Mouse (Mus musculus): ENCODE results near the gene Fam155a. TPM values are rescaled to one million over a fixed set of nuclear protein-coding genes. Genes with fewer than 3 reads are reported as not detected.

Gene Fam155a
- polyA plus RNA-seq, 1 experiment from 2014 or later, result 3.9 TPM

GRCm38 (mm10) chr8:9335285-9335932 is 435.6 kb downstream of the Fam155a start:
- H3K4me3 ChIP-seq (ENCODE audit: low read depth, low read length), result no peak overlapping the region
- 47% methylated on average over 10 of the region's 10 CpGs for WGBS
- ATAC-seq (ENCODE audit: low FRiP score), result peak; percentile 61; the same call in 1 of the 2 replicates
- no peak for DNase-seq (ENCODE audit: low spot score, missing footprints)
- H3K9me3 ChIP-seq (ENCODE audit: control insufficient read depth, low read length), result no peaks in the 10 kb centered on the region
- no peak overlapping the region for H3K9ac ChIP-seq (ENCODE audit: low read length)
- no peaks in the 10 kb centered on the region for H3K27me3 ChIP-seq (ENCODE audit: control insufficient read depth, insufficient read depth, low read length)
- peaks cover 19% of the 10 kb centered on the region for H3K4me1 ChIP-seq (ENCODE audit: control insufficient read depth, insufficient read depth, low read length)
- H3K4me2 ChIP-seq, result no peak overlapping the region
- no peaks in the 10 kb centered on the region for H3K36me3 ChIP-seq (ENCODE audit: control insufficient read depth, insufficient read depth, low read length)
- 0 out of 2 replicates have a peak overlapping the region, but pooled peaks have one; percentile 7 for H3K27ac ChIP-seq (ENCODE audit: low read depth, low read length)

DNA sequence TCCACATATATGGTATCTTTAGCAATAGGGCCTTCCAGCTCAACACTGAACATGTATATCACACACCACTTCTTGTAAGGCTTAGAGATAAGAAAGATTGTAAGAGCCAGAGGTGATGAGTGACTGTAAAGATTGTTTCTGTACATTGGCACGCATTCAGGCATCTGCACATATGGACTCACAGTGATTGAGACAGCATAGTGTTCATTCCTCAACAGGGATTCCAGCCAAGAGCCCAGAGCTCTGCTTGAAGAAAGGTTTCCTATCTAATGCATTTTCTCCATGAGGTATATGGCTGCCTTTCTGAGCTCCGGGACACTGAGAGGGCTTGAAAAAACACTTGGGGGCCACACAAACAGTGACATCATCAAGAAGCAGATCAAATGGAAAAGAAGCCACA is 438.2 kb downstream of the Fam155a start:
- Histone ChIP-seq H3K27ac (ENCODE audit: low read depth, low read length) (no peak overlapping the region), H3K4me3 (ENCODE audit: low read depth, low read length) (no peak overlapping the region), H3K9me3 (ENCODE audit: control insufficient read depth, low read length) (no peaks in the 10 kb centered on the region), H3K9ac (ENCODE audit: low read length) (no peak overlapping the region), H3K4me2 (no peak overlapping the region), H3K36me3 (ENCODE audit: control insufficient read depth, insufficient read depth, low read length) (no peaks in the 10 kb centered on the region), H3K4me1 (ENCODE audit: control insufficient read depth, insufficient read depth, low read length) (peaks cover 19% of the 10 kb centered on the region), H3K27me3 (ENCODE audit: control insufficient read depth, insufficient read depth, low read length) (no peaks in the 10 kb centered on the region)
- no peak for DNase-seq (ENCODE audit: low spot score, missing footprints)
- no peak for ATAC-seq (ENCODE audit: low FRiP score)
- 90% methylated on average over 2 of the region's 2 CpGs for WGBS

GRCm38 (mm10) chr8:9309456-9309855 is 461.5 kb downstream of the Fam155a start:
- Histone ChIP-seq H3K36me3 (ENCODE audit: control insufficient read depth, insufficient read depth, low read length) (no peaks in the 10 kb centered on the region), H3K27me3 (ENCODE audit: control insufficient read depth, insufficient read depth, low read length) (no peaks in the 10 kb centered on the region), H3K9ac (ENCODE audit: low read length) (no peak overlapping the region), H3K9me3 (ENCODE audit: control insufficient read depth, low read length) (no peaks in the 10 kb centered on the region), H3K4me1 (ENCODE audit: control insufficient read depth, insufficient read depth, low read length) (no peaks in the 10 kb centered on the region), H3K4me2 (no peak overlapping the region), H3K27ac (ENCODE audit: low read depth, low read length) (no peak overlapping the region), H3K4me3 (ENCODE audit: low read depth, low read length) (no peak overlapping the region)
- DNase-seq (ENCODE audit: low spot score, missing footprints) (peak; percentile 94), ATAC-seq (ENCODE audit: low FRiP score) (no peak)
- WGBS, result 43% methylated on average over 8 of the region's 8 CpGs

GRCm38 (mm10) chr8:9303526-9304135 is 467.3 kb downstream of the Fam155a start:
- Histone ChIP-seq H3K27ac (ENCODE audit: low read depth, low read length) (no peak overlapping the region), H3K9me3 (ENCODE audit: control insufficient read depth, low read length) (no peaks in the 10 kb centered on the region), H3K4me3 (ENCODE audit: low read depth, low read length) (no peak overlapping the region), H3K27me3 (ENCODE audit: control insufficient read depth, insufficient read depth, low read length) (no peaks in the 10 kb centered on the region), H3K36me3 (ENCODE audit: control insufficient read depth, insufficient read depth, low read length) (no peaks in the 10 kb centered on the region), H3K4me2 (no peak overlapping the region), H3K9ac (ENCODE audit: low read length) (no peak overlapping the region), H3K4me1 (ENCODE audit: control insufficient read depth, insufficient read depth, low read length) (no peaks in the 10 kb centered on the region)
- ATAC-seq (ENCODE audit: low FRiP score) (no peak), DNase-seq (ENCODE audit: low spot score, missing footprints) (no peak)
- WGBS, result 81% methylated on average over 6 of the region's 6 CpGs

DNA sequence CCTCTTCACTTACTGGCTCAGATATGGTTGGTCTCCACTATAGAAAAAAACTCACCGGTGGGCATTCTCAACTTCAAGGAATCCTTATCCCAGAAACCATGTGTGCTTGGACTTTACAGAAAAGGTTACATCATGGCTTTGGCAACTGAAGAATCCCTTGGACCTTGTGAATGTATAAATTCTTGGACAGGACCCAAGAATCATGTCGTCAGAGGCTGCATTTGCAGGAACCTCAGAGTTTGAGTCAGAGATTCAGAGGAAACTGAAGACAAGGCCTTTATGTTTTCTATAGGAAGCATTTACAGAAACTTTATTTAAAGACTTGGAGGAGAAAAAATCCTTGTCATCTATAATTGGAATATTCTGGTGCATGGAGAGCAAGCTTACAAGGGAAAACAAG is 475.9 kb downstream of the Fam155a start:
- ATAC-seq (ENCODE audit: low FRiP score), result no peak
- H3K27me3 ChIP-seq (ENCODE audit: control insufficient read depth, insufficient read depth, low read length), result no peaks in the 10 kb centered on the region
- H3K9me3 ChIP-seq (ENCODE audit: control insufficient read depth, low read length), result no peaks in the 10 kb centered on the region
- DNase-seq (ENCODE audit: low spot score, missing footprints), result no peak
- H3K36me3 ChIP-seq (ENCODE audit: control insufficient read depth, insufficient read depth, low read length), result no peaks in the 10 kb centered on the region
- H3K4me1 ChIP-seq (ENCODE audit: control insufficient read depth, insufficient read depth, low read length), result no peaks in the 10 kb centered on the region
- H3K4me2 ChIP-seq, result no peak overlapping the region
- H3K9ac ChIP-seq (ENCODE audit: low read length), result no peak overlapping the region
- no peak overlapping the region for H3K27ac ChIP-seq (ENCODE audit: low read depth, low read length)
- H3K4me3 ChIP-seq (ENCODE audit: low read depth, low read length), result no peak overlapping the region
- 91% methylated on average over 2 of the region's 2 CpGs for WGBS

GRCm38 (mm10) chr8:9292532-9292931 is 478.4 kb downstream of the Fam155a start:
- no peaks in the 10 kb centered on the region for H3K36me3 ChIP-seq (ENCODE audit: control insufficient read depth, insufficient read depth, low read length)
- no peak overlapping the region for H3K4me3 ChIP-seq (ENCODE audit: low read depth, low read length)
- H3K27ac ChIP-seq (ENCODE audit: low read depth, low read length), result no peak overlapping the region
- H3K4me2 ChIP-seq, result no peak overlapping the region
- peaks cover 5% of the 10 kb centered on the region; the same call in 1 of the 2 replicates for H3K4me1 ChIP-seq (ENCODE audit: control insufficient read depth, insufficient read depth, low read length)
- no peak overlapping the region for H3K9ac ChIP-seq (ENCODE audit: low read length)
- no peak for ATAC-seq (ENCODE audit: low FRiP score)
- DNase-seq (ENCODE audit: low spot score, missing footprints), result no peak
- no peaks in the 10 kb centered on the region for H3K27me3 ChIP-seq (ENCODE audit: control insufficient read depth, insufficient read depth, low read length)
- H3K9me3 ChIP-seq (ENCODE audit: control insufficient read depth, low read length), result no peaks in the 10 kb centered on the region
- 67% methylated on average over 2 of the region's 2 CpGs for WGBS

DNA sequence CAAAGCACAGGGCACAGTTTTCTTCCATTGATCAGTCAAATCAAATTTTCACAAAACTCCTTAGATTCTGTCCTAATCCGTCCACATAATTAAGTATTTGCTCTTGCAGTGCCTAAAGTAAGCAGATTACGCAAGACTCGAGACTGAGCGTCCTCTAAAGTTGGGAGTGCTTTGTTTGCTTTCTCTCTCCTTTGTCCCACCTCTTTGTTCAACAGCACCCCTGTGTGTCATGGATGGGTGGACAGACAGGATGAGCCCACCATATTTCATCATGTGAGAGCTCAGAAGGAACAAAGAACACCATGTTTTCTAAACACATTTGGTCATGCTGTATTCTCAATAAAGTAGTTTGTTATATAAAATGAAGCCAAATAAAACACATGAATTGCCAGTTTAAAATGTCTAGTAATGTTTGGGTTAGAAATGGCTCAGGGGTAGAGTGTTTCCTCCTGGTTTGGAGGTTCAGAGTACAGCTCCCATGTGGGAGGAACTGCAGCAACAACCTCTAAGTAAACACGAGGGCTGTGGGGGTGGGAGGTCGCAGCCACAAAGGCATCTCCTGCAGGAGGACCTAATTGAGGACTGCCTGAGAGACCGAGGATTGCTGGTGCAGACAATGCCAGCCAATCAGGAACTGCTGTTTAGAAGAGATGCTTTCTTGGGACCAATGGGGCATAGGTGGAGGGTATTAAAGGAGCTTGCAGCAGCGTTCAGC is 482.8 kb downstream of the Fam155a start:
- H3K4me1 ChIP-seq (ENCODE audit: control insufficient read depth, insufficient read depth, low read length), result peaks cover 5% of the 10 kb centered on the region; the same call in 1 of the 2 replicates
- no peaks in the 10 kb centered on the region for H3K36me3 ChIP-seq (ENCODE audit: control insufficient read depth, insufficient read depth, low read length)
- 16% methylated on average over 8 of the region's 8 CpGs for WGBS
- H3K9ac ChIP-seq (ENCODE audit: low read length), result no peak overlapping the region
- H3K27me3 ChIP-seq (ENCODE audit: control insufficient read depth, insufficient read depth, low read length), result no peaks in the 10 kb centered on the region
- DNase-seq (ENCODE audit: low spot score, missing footprints), result peak; percentile 84
- no peak overlapping the region for H3K4me3 ChIP-seq (ENCODE audit: low read depth, low read length)
- peak; percentile 79 for ATAC-seq (ENCODE audit: low FRiP score)
- H3K4me2 ChIP-seq, result no peak overlapping the region
- H3K9me3 ChIP-seq (ENCODE audit: control insufficient read depth, low read length), result no peaks in the 10 kb centered on the region
- H3K27ac ChIP-seq (ENCODE audit: low read depth, low read length), result no peak overlapping the region

DNA sequence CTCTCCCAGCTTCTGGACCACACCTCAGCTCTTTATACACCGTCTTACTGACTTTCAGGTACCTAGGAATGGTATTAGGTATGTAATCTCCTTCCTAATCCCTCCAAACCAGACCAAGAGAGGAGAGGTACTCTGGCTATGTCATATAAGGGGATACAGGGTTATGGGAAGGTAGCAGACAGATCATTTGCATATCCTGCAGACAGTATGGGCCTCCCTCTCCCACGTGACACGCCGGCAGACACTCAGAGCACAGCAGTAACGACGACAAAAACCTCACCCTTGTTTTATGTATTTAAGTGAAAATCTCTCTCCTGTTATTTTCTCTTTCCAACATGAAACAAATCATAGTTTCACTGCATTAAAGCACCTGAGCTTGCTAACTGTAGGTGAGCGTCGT is 496.8 kb downstream of the Fam155a start:
- no peak overlapping the region for H3K4me3 ChIP-seq (ENCODE audit: low read depth, low read length)
- no peak overlapping the region for H3K27ac ChIP-seq (ENCODE audit: low read depth, low read length)
- no peaks in the 10 kb centered on the region for H3K4me1 ChIP-seq (ENCODE audit: control insufficient read depth, insufficient read depth, low read length)
- H3K9me3 ChIP-seq (ENCODE audit: control insufficient read depth, low read length), result no peaks in the 10 kb centered on the region
- DNase-seq (ENCODE audit: low spot score, missing footprints) (no peak), ATAC-seq (ENCODE audit: low FRiP score) (no peak)
- H3K4me2 ChIP-seq, result no peak overlapping the region
- H3K9ac ChIP-seq (ENCODE audit: low read length), result no peak overlapping the region
- 91% methylated on average over 8 of the region's 8 CpGs for WGBS
- H3K36me3 ChIP-seq (ENCODE audit: control insufficient read depth, insufficient read depth, low read length), result no peaks in the 10 kb centered on the region
- H3K27me3 ChIP-seq (ENCODE audit: control insufficient read depth, insufficient read depth, low read length), result no peaks in the 10 kb centered on the region

GRCm38 (mm10) chr8:9264378-9264777 is 506.6 kb downstream of the Fam155a start:
- DNase-seq (ENCODE audit: low spot score, missing footprints) (no peak), ATAC-seq (ENCODE audit: low FRiP score) (no peak)
- Histone ChIP-seq H3K4me1 (ENCODE audit: control insufficient read depth, insufficient read depth, low read length) (0 out of 2 replicates have a peak, but pooled peaks cover 5% of the 10 kb centered on the region), H3K36me3 (ENCODE audit: control insufficient read depth, insufficient read depth, low read length) (no peaks in the 10 kb centered on the region), H3K4me3 (ENCODE audit: low read depth, low read length) (no peak overlapping the region), H3K4me2 (no peak overlapping the region), H3K27me3 (ENCODE audit: control insufficient read depth, insufficient read depth, low read length) (no peaks in the 10 kb centered on the region), H3K9ac (ENCODE audit: low read length) (no peak overlapping the region), H3K27ac (ENCODE audit: low read depth, low read length) (no peak overlapping the region), H3K9me3 (ENCODE audit: control insufficient read depth, low read length) (no peaks in the 10 kb centered on the region)
- WGBS, result 86% methylated on average over 8 of the region's 8 CpGs
